In genomic region chr11:120225256-120226195, GRCm38 (mm10) we compare ENCODE assay signal across 8 mouse cellular contexts. TPM values are rescaled to one million over a fixed set of nuclear protein-coding genes. Genes with fewer than 3 reads are reported as not detected.
A peak's percentile ranks its signal among the peaks of the same experiment; 100 is the strongest.
DNase-seq lines count a peak whose midpoint lies in the region; ATAC-seq lines count a peak whose summit lies in the region.

No protein-coding gene starts in this region.

- H3K9ac ChIP-seq in embryonic facial prominence, embryonic 11.5 days (replicated peaks; ENCODE audit: low read length), result peak overlapping the region; percentile 63
- H3K9ac ChIP-seq in hindbrain, embryonic 14.5 days, result peak overlapping the region; percentile 58
- H3K9ac ChIP-seq in liver, embryonic 11.5 days (ENCODE audit: low read depth, low read length), result peak overlapping the region; percentile 17; the same call in 1 of the 2 replicates

- H3K4me2 ChIP-seq in embryonic facial prominence, embryonic 11.5 days (ENCODE audit: low read depth, low read length), result peak overlapping the region; percentile 51
- peak overlapping the region; percentile 49 for H3K4me2 ChIP-seq in hindbrain, embryonic 14.5 days (replicated peaks)
- peak overlapping the region; percentile 55 for H3K4me2 ChIP-seq in liver, embryonic 11.5 days

- WGBS in embryonic facial prominence, embryonic 11.5 days, result 7% methylated on average over 36 of the region's 36 CpGs
- 7% methylated on average over 36 of the region's 36 CpGs for WGBS in hindbrain, embryonic 14.5 days
- 9% methylated on average over 36 of the region's 36 CpGs for WGBS in liver, embryonic 11.5 days

- H3K36me3 ChIP-seq in embryonic facial prominence, embryonic 11.5 days (replicated peaks; ENCODE audit: control insufficient read depth, insufficient read depth, low read depth, low read length), result no peaks in the 10 kb centered on the region
- H3K36me3 ChIP-seq in hindbrain, embryonic 14.5 days (replicated peaks; ENCODE audit: control insufficient read depth, insufficient read depth), result no peaks in the 10 kb centered on the region
- peaks cover 2% of the 10 kb centered on the region; the same call in 1 of the 2 replicates for H3K36me3 ChIP-seq in liver, embryonic 11.5 days (ENCODE audit: control insufficient read depth, insufficient read depth, low read length)

- H3K4me3 ChIP-seq in embryonic facial prominence, embryonic 11.5 days (ENCODE audit: low read depth, low read length), result peak overlapping the region; percentile 15
- H3K4me3 ChIP-seq in hindbrain, embryonic 14.5 days (replicated peaks; ENCODE audit: low read length), result peak overlapping the region; percentile 12; the same call in 1 of the 2 replicates
- H3K4me3 ChIP-seq in liver, embryonic 11.5 days (ENCODE audit: low read depth, low read length), result peak overlapping the region; percentile 8; the same call in 1 of the 2 replicates

- H3K27me3 ChIP-seq in embryonic facial prominence, embryonic 11.5 days (ENCODE audit: control insufficient read depth, insufficient read depth, low read length), result no peaks in the 10 kb centered on the region
- no peaks in the 10 kb centered on the region for H3K27me3 ChIP-seq in hindbrain, embryonic 14.5 days (ENCODE audit: control insufficient read depth, insufficient read depth, low read length)
- H3K27me3 ChIP-seq in liver, embryonic 11.5 days (replicated peaks; ENCODE audit: control insufficient read depth, insufficient read depth, low read length), result peaks cover 33% of the 10 kb centered on the region

- ATAC-seq in embryonic facial prominence, embryonic 11.5 days (replicated peaks; ENCODE audit: insufficient number of reproducible peaks, low FRiP score, low TSS enrichment, low read depth), result no peak
- no peak for ATAC-seq in hindbrain, embryonic 14.5 days (ENCODE audit: low FRiP score)
- ATAC-seq in liver, embryonic 11.5 days (replicated peaks; ENCODE audit: low FRiP score), result no peak

- H3K9me3 ChIP-seq in embryonic facial prominence, embryonic 11.5 days (replicated peaks; ENCODE audit: control insufficient read depth, low read length), result no peaks in the 10 kb centered on the region
- no peaks in the 10 kb centered on the region for H3K9me3 ChIP-seq in hindbrain, embryonic 14.5 days (ENCODE audit: control insufficient read depth, low read length)
- H3K9me3 ChIP-seq in liver, embryonic 11.5 days (ENCODE audit: control insufficient read depth, low read length), result no peaks in the 10 kb centered on the region

- H3K27ac ChIP-seq in embryonic facial prominence, embryonic 11.5 days (replicated peaks; ENCODE audit: low read depth, low read length), result peak overlapping the region; percentile 70
- peak overlapping the region; percentile 66 for H3K27ac ChIP-seq in hindbrain, embryonic 14.5 days
- H3K27ac ChIP-seq in liver, embryonic 11.5 days (ENCODE audit: low read depth, low read length), result peak overlapping the region; percentile 44; the same call in 1 of the 2 replicates

- DNase-seq in right cerebral cortex, adult 18-20 months, result peak; percentile 39
- DNase-seq in right cerebral cortex, postnatal 36 days (ENCODE audit: low spot score in 2 of 2), result no peak
- DNase-seq in embryonic facial prominence, embryonic 11.5 days (ENCODE audit: low spot score), result peak; percentile 61
- DNase-seq in hindbrain, embryonic 14.5 days (ENCODE audit: low spot score), result peak; percentile 54
- no peak for DNase-seq in liver, embryonic 11.5 days (ENCODE audit: low spot score)
- peak; percentile 45 for DNase-seq in retina, postnatal 1 day
- DNase-seq in layer of hippocampus, postnatal 36 days, result no peak
- DNase-seq in frontal cortex, postnatal 14 days (ENCODE audit: low spot score in 2 of 2), result no peak

- H3K4me1 ChIP-seq in embryonic facial prominence, embryonic 11.5 days (ENCODE audit: control insufficient read depth, insufficient read depth, low read length), result peaks cover 53% of the 10 kb centered on the region
- H3K4me1 ChIP-seq in hindbrain, embryonic 14.5 days (replicated peaks; ENCODE audit: control insufficient read depth, insufficient read depth, low read length), result peaks cover 72% of the 10 kb centered on the region
- H3K4me1 ChIP-seq in liver, embryonic 11.5 days (replicated peaks; ENCODE audit: control insufficient read depth, insufficient read depth, low read length), result peaks cover 73% of the 10 kb centered on the region

RNA-seq across cellular contexts. Expression of gene Bahcc1, which starts 7.2 kb away (rescaled TPM):
- 13.5 and 15.2 TPM in 2 replicates for polyA plus RNA-seq in embryonic facial prominence, embryonic 11.5 days (2014; fragmentation: Nextera tagmentation; extraction: Ambion mirVana)
- polyA plus RNA-seq in hindbrain, embryonic 14.5 days (2014; fragmentation: Nextera tagmentation; extraction: Ambion mirVana), result 15.9 and 16.3 TPM in 2 replicates
- polyA plus RNA-seq in liver, embryonic 11.5 days (2014; fragmentation: Nextera tagmentation; extraction: Ambion mirVana), result 6.7 and 8.8 TPM in 2 replicates
- 10 to 100 TPM; 19.6 to 20.0 TPM for total RNA-seq in layer of hippocampus, postnatal 36 days (2021)

Comparison
In these comparisons a context has a peak if more than half of its experiments do, and no peak if none do; other contexts are left out.
1. DNase-seq: peak in right cerebral cortex, adult 18-20 months (single experiment), embryonic facial prominence, embryonic 11.5 days (single experiment), hindbrain, embryonic 14.5 days (single experiment) and retina, postnatal 1 day (single experiment); none in right cerebral cortex, postnatal 36 days (0 of 2), liver, embryonic 11.5 days (single experiment), layer of hippocampus, postnatal 36 days (0 of 2) and frontal cortex, postnatal 14 days (0 of 2).
2. Peak in every context shown above with its lines, with median percentiles within 50 percentile points of each other: H3K27ac ChIP-seq, H3K4me2 ChIP-seq, H3K4me3 ChIP-seq and H3K9ac ChIP-seq.